Mouse (Mus musculus): ENCODE data around the gene Vmn2r95. TPM values are rescaled to one million over a fixed set of nuclear protein-coding genes. Genes with fewer than 3 reads are reported as not detected.
"Not testable (repeated sequence)": the region's sequence is repeated elsewhere in the genome, so short reads cannot be mapped to it uniquely, and the experiment has no call there.

Vmn2r95 gene
- not detected in 2 replicates for polyA plus RNA-seq (2015; fragmentation: Nextera tagmentation; extraction: Ambion mirVana)

DNA sequence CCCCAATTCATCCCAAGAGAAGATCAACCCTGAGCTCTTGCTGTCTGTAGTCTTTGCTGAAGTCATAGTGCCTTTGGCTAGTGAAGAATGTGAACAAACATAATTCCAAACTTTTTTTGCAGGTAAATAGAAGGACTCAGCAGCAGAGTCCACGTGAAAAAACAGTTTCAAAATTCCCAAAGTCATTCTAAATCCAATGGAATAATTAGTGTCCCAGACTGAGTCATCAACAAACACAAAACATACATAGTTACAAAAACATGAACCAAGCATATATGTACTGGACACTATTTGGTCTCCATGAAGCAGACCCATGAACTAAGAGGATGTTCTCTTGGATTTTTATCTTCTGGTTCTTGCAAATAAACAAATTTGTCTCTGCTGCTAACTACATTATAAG is at the start of gene Vmn2r95:
Gene Vmn2r95, plus strand, starts transcription at position 301 of the 400 bp plus-strand sequence.
- no peak within 1 kb of the TSS for H3K4me3 ChIP-seq

GRCm38 (mm10) chr17:18455619-18456140 is 31.8 kb downstream of the Vmn2r95 start:
- Histone ChIP-seq H3K36me3 (no peaks in the 10 kb centered on the region), H3K9ac (no peak overlapping the region), H3K4me2 (no peak overlapping the region), H3K4me3 (no peak overlapping the region), H3K4me1 (no peaks in the 10 kb centered on the region), H3K27me3 (no peaks in the 10 kb centered on the region), H3K27ac (no peak overlapping the region), H3K9me3 (peaks cover 8% of the 10 kb centered on the region; the same call in 1 of the 2 replicates)
- 74% methylated on average over 3 of the region's 3 CpGs for WGBS
- ATAC-seq (ENCODE audit: insufficient number of reproducible peaks, low FRiP score, low TSS enrichment, low read depth) = no peak

More for the DNA sequence above, at the start of gene Vmn2r95:
- WGBS = 22% methylated on average over 1 of the region's 1 CpGs
- H3K4me1 ChIP-seq = no peaks in the 10 kb centered on the region
- H3K27me3 ChIP-seq = no peaks in the 10 kb centered on the region
- H3K36me3 ChIP-seq = no peaks in the 10 kb centered on the region
- no peak for ATAC-seq (ENCODE audit: insufficient number of reproducible peaks, low FRiP score, low TSS enrichment, low read depth)
- H3K9me3 ChIP-seq = no peaks in the 10 kb centered on the region
- no peak within 1 kb of the TSS for H3K9ac ChIP-seq
- H3K4me2 ChIP-seq = no peak within 1 kb of the TSS
- no peak within 1 kb of the TSS for H3K27ac ChIP-seq

DNA sequence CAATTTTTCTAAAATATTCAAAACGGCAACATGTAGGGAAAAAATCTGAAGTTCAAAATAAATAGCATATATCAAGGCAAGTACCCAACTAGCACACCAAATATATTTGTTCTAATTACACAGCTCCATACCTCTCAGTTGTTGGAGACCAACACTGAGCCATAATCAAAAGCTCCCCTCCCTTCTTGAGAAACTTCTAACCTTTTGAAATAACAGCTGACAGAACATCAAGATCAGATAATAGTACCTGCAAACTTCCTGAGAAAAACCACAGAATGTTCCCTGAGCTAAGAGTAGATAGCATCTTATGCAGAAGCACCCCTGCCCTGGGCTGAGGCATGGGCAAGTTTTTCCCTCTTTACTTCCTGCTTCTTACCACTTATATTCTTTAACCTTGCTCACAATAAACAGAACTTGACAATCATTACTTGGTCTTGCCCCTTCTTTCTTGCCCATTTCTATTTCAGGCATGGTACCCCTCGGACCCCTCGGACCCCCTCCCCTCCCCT is 34.3 kb downstream of the Vmn2r95 start:
- H3K4me3 ChIP-seq; H3K4me2 ChIP-seq; H3K9ac ChIP-seq; ATAC-seq (ENCODE audit: insufficient number of reproducible peaks, low FRiP score, low TSS enrichment, low read depth); H3K27ac ChIP-seq; H3K27me3 ChIP-seq; H3K36me3 ChIP-seq; H3K9me3 ChIP-seq; H3K4me1 ChIP-seq: not testable (repeated sequence)
- WGBS = 83% methylated on average over 3 of the region's 3 CpGs

DNA sequence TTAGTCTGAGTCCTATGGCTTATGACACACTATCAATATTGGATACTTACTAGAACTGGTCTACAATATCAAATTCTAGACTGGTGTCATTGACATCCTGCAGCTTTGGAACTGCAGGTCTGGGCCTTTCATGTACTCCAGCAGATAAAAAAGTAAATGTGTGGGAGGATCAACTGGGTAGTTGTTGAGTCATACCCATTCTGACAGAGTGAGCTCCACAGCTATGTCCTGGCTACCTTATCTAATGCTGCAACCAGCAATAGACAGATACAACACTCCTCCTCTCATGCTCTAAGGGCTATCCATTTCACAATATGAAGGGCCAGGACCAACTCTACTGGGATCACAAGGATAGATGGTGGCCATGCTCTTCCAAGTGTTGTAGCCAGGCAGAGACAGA is 38.8 kb downstream of the Vmn2r95 start:
- Histone ChIP-seq H3K36me3 (no peaks in the 10 kb centered on the region), H3K27me3 (no peaks in the 10 kb centered on the region)
- ATAC-seq (ENCODE audit: insufficient number of reproducible peaks, low FRiP score, low TSS enrichment, low read depth) = no peak

GRCm38 (mm10) chr17:18479885-18480284 is 56.0 kb downstream of the Vmn2r95 start:
- H3K27me3 ChIP-seq = no peaks in the 10 kb centered on the region
- 60% methylated on average over 1 of the region's 1 CpGs for WGBS
- H3K4me2 ChIP-seq = no peak overlapping the region
- H3K9ac ChIP-seq = no peak overlapping the region
- no peaks in the 10 kb centered on the region for H3K36me3 ChIP-seq
- H3K27ac ChIP-seq = no peak overlapping the region
- H3K4me1 ChIP-seq = no peaks in the 10 kb centered on the region
- no peak overlapping the region for H3K4me3 ChIP-seq
- ATAC-seq (ENCODE audit: insufficient number of reproducible peaks, low FRiP score, low TSS enrichment, low read depth) = no peak
- no peaks in the 10 kb centered on the region for H3K9me3 ChIP-seq

More for the DNA sequence above, 38.8 kb downstream of the Vmn2r95 start:
- H3K4me3 ChIP-seq = no peak overlapping the region
- no peak overlapping the region for H3K4me2 ChIP-seq
- no peak overlapping the region for H3K9ac ChIP-seq
- H3K9me3 ChIP-seq = no peaks in the 10 kb centered on the region; the same call in 1 of the 2 replicates
- H3K4me1 ChIP-seq = no peaks in the 10 kb centered on the region
- H3K27ac ChIP-seq = no peak overlapping the region

Other genes with a start within 250 kb of the Vmn2r95 start
- not detected in 2 replicates for gene Vmn2r94, start 146.3 kb upstream of the Vmn2r95 start, polyA plus RNA-seq (2015; fragmentation: Nextera tagmentation; extraction: Ambion mirVana)
- gene Vmn2r93, start 126.0 kb upstream of the Vmn2r95 start, polyA plus RNA-seq (2015; fragmentation: Nextera tagmentation; extraction: Ambion mirVana) = not detected in 2 replicates
- not detected in 2 replicates for gene Vmn2r96, start 149.1 kb downstream of the Vmn2r95 start, polyA plus RNA-seq (2015; fragmentation: Nextera tagmentation; extraction: Ambion mirVana)

Measured in limb, embryonic 15.5 days (tissue).